Mouse (Mus musculus): ENCODE measurements at regions not wholly inside any gene's neighbourhood (a gene's known extent, or its start where the extent isn't known, plus 50 kb on each side); places are given as distances from the start of the nearest gene placed in this dataset.

GRCm38 (mm10) chr13:81931199-81931598 lies 148.3 kb downstream of the Cetn3 start:
- Histone ChIP-seq H3K27me3 (replicated peaks; ENCODE audit: control insufficient read depth, insufficient read depth, low read length) (no peaks in the 10 kb centered on the region), H3K36me3 (ENCODE audit: control insufficient read depth, insufficient read depth, low read length) (no peaks in the 10 kb centered on the region), H3K27ac (ENCODE audit: insufficient read depth, low read depth, low read length) (no peak overlapping the region), H3K4me1 (ENCODE audit: control insufficient read depth, insufficient read depth, low read length) (no peaks in the 10 kb centered on the region), H3K4me3 (ENCODE audit: insufficient read depth, low read depth, low read length) (no peak overlapping the region)
- 89% methylated on average over 2 of the region's 2 CpGs for WGBS
- no peak for TF ChIP-seq CTCF (conservative IDR thresholded peaks at IDR 0.05; ENCODE audit: insufficient read depth, insufficient read length, low read depth, low read length)
- TF ChIP-seq POLR2A (IDR thresholded peaks at IDR 0.05; ENCODE audit: low read depth, low read length) = no peak
- DNase-seq = no peak

DNA sequence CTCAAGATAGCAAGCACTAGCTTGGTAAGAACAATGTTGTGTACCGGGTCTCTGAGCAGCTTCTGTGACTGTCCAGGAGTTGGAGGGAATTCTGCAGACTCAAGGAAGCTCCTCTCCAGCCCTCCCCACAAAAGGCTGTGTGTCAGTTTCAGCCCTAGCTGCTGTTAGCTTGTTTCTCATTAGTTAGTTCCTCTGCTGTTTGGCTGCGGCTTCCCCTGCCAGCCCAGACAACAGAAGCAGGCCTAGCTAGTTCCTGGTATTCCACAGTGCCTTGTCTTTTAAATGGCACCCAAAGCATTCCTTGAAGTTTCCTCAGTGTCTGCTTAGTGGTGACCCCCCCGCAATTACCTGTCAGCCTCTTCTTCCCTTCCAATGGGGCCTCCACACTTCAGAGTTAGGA lies 154.2 kb downstream of the Cetn3 start:
- Histone ChIP-seq H3K4me1 (ENCODE audit: control insufficient read depth, insufficient read depth, low read length) (no peaks in the 10 kb centered on the region), H3K36me3 (ENCODE audit: control insufficient read depth, insufficient read depth, low read length) (no peaks in the 10 kb centered on the region), H3K4me3 (ENCODE audit: insufficient read depth, low read depth, low read length) (no peak overlapping the region), H3K27me3 (replicated peaks; ENCODE audit: control insufficient read depth, insufficient read depth, low read length) (no peaks in the 10 kb centered on the region), H3K27ac (ENCODE audit: insufficient read depth, low read depth, low read length) (no peak overlapping the region)
- DNase-seq = no peak
- 82% methylated on average over 3 of the region's 3 CpGs for WGBS
- no peak for TF ChIP-seq POLR2A (IDR thresholded peaks at IDR 0.05; ENCODE audit: low read depth, low read length)
- no peak for TF ChIP-seq CTCF (conservative IDR thresholded peaks at IDR 0.05; ENCODE audit: insufficient read depth, insufficient read length, low read depth, low read length)

DNA sequence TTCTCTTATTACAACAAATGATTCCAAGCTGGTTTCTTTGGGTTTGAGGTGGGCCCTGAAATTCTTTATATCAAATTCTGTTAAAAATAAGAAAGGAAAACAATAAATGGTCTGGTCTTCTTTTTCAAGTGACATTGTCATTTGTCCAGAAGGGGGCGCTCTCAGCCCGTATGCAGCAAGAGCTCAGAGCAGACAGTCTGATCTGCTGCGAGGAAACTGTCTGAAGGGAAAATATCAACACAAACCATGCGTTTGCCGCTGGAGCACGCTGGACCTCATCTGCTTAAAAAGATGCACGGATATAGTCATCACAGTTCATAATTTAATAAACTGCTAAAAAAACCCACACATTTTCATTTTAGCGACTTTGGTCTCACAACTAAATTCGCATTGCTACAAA lies 161.2 kb downstream of the Cetn3 start:
- peak; percentile 83 for TF ChIP-seq CTCF (conservative IDR thresholded peaks at IDR 0.05; ENCODE audit: insufficient read depth, insufficient read length, low read depth, low read length)
- TF ChIP-seq POLR2A (IDR thresholded peaks at IDR 0.05; ENCODE audit: low read depth, low read length) = no peak
- peak; percentile 72 for DNase-seq
- Histone ChIP-seq H3K27me3 (replicated peaks; ENCODE audit: control insufficient read depth, insufficient read depth, low read length) (no peaks in the 10 kb centered on the region; the same call in 1 of the 2 replicates), H3K4me1 (ENCODE audit: control insufficient read depth, insufficient read depth, low read length) (no peaks in the 10 kb centered on the region), H3K4me3 (ENCODE audit: insufficient read depth, low read depth, low read length) (no peak overlapping the region), H3K27ac (ENCODE audit: insufficient read depth, low read depth, low read length) (no peak overlapping the region), H3K36me3 (ENCODE audit: control insufficient read depth, insufficient read depth, low read length) (no peaks in the 10 kb centered on the region)
- 13% methylated on average over 9 of the region's 9 CpGs for WGBS

DNA sequence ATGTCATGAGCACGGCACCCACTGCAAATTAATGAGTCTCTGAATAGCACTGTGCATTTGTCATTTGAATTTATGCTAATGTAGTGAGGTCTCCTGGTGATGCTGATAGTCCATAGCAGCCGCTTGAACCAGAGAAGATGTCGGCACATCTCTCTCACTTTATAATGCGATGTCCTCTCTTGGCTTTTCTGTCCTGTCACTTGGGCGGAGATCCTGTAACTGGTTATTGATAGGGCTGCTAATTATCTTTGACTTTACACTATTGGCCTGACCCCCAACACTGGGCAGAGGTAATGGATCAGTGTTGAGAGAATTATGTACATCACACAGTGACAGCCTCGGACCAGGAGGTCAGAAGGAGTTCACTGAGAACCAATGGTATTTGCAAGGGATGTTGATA lies 161.6 kb downstream of the Cetn3 start:
- 55% methylated on average over 6 of the region's 6 CpGs for WGBS
- Histone ChIP-seq H3K27me3 (replicated peaks; ENCODE audit: control insufficient read depth, insufficient read depth, low read length) (no peaks in the 10 kb centered on the region; the same call in 1 of the 2 replicates), H3K4me3 (ENCODE audit: insufficient read depth, low read depth, low read length) (no peak overlapping the region), H3K4me1 (ENCODE audit: control insufficient read depth, insufficient read depth, low read length) (no peaks in the 10 kb centered on the region), H3K27ac (ENCODE audit: insufficient read depth, low read depth, low read length) (no peak overlapping the region), H3K36me3 (ENCODE audit: control insufficient read depth, insufficient read depth, low read length) (no peaks in the 10 kb centered on the region)
- DNase-seq = no peak
- TF ChIP-seq CTCF (conservative IDR thresholded peaks at IDR 0.05; ENCODE audit: insufficient read depth, insufficient read length, low read depth, low read length) = no peak
- TF ChIP-seq POLR2A (IDR thresholded peaks at IDR 0.05; ENCODE audit: low read depth, low read length) = no peak

DNA sequence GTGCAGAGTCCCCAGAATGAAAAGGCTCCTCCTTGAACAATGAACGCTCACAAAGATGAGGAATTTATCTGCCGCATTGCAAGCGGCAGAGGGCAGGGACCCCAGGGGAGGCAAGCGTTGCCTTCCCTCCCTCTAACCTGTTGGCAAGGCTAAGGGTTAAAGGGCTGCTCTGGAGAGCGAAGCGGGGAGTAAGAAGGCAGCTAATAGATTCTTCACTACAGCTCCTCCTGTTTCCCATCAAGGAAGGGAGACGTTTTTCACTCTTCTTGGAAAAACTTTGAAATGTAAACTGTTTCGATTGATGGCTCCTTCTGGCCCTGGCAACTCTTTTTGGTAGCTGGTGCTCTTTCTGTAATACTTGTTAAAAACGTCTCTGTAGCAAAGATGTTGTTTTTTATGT lies 162.9 kb downstream of the Cetn3 start:
- H3K27ac ChIP-seq (ENCODE audit: insufficient read depth, low read depth, low read length) = no peak overlapping the region
- TF ChIP-seq CTCF (conservative IDR thresholded peaks at IDR 0.05; ENCODE audit: insufficient read depth, insufficient read length, low read depth, low read length) (no peak), POLR2A (IDR thresholded peaks at IDR 0.05; ENCODE audit: low read depth, low read length) (no peak)
- 10% methylated on average over 9 of the region's 9 CpGs for WGBS
- DNase-seq = no peak
- H3K4me1 ChIP-seq (ENCODE audit: control insufficient read depth, insufficient read depth, low read length) = no peaks in the 10 kb centered on the region
- H3K27me3 ChIP-seq (replicated peaks; ENCODE audit: control insufficient read depth, insufficient read depth, low read length) = no peaks in the 10 kb centered on the region; the same call in 1 of the 2 replicates
- no peaks in the 10 kb centered on the region for H3K36me3 ChIP-seq (ENCODE audit: control insufficient read depth, insufficient read depth, low read length)
- H3K4me3 ChIP-seq (ENCODE audit: insufficient read depth, low read depth, low read length) = no peak overlapping the region

DNA sequence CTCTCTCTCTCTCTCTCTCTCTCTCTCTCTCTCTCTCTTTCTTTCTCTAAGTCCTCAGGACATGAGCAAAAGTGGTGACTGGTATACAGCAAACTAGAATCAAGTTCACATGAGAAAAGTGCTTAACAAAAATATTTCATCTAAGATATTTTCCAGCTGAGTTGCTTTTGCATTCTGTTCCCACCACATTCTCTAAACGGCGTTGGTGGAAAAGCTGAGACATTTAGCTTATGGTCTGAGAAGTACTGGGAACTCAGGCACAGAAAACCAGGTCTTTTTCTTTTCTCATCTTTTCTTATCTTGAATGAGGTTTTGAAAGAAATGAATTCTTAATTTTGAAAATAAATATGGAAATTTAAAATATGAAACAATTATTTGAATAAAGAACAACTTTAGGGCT lies 182.6 kb downstream of the Cetn3 start:
- H3K4me3 ChIP-seq (ENCODE audit: insufficient read depth, low read depth, low read length) = no peak overlapping the region
- no peak for DNase-seq
- 77% methylated on average over 2 of the region's 2 CpGs for WGBS
- H3K27me3 ChIP-seq (replicated peaks; ENCODE audit: control insufficient read depth, insufficient read depth, low read length) = no peaks in the 10 kb centered on the region; the same call in 1 of the 2 replicates
- TF ChIP-seq POLR2A (IDR thresholded peaks at IDR 0.05; ENCODE audit: low read depth, low read length) = no peak
- TF ChIP-seq CTCF (conservative IDR thresholded peaks at IDR 0.05; ENCODE audit: insufficient read depth, insufficient read length, low read depth, low read length) = no peak
- H3K4me1 ChIP-seq (ENCODE audit: control insufficient read depth, insufficient read depth, low read length) = no peaks in the 10 kb centered on the region
- no peaks in the 10 kb centered on the region for H3K36me3 ChIP-seq (ENCODE audit: control insufficient read depth, insufficient read depth, low read length)
- H3K27ac ChIP-seq (ENCODE audit: insufficient read depth, low read depth, low read length) = no peak overlapping the region

GRCm38 (mm10) chr13:81975878-81976277 lies 193.0 kb downstream of the Cetn3 start:
- WGBS = 64% methylated on average over 2 of the region's 2 CpGs
- no peak for TF ChIP-seq POLR2A (IDR thresholded peaks at IDR 0.05; ENCODE audit: low read depth, low read length)
- no peak for TF ChIP-seq CTCF (conservative IDR thresholded peaks at IDR 0.05; ENCODE audit: insufficient read depth, insufficient read length, low read depth, low read length)

GRCm38 (mm10) chr13:81978003-81978402 lies 195.1 kb downstream of the Cetn3 start:
- Histone ChIP-seq H3K4me1 (ENCODE audit: control insufficient read depth, insufficient read depth, low read length) (no peaks in the 10 kb centered on the region), H3K27me3 (replicated peaks; ENCODE audit: control insufficient read depth, insufficient read depth, low read length) (no peaks in the 10 kb centered on the region), H3K4me3 (ENCODE audit: insufficient read depth, low read depth, low read length) (no peak overlapping the region), H3K27ac (ENCODE audit: insufficient read depth, low read depth, low read length) (no peak overlapping the region), H3K36me3 (ENCODE audit: control insufficient read depth, insufficient read depth, low read length) (no peaks in the 10 kb centered on the region)
- DNase-seq = no peak
- 83% methylated on average over 6 of the region's 6 CpGs for WGBS
- TF ChIP-seq POLR2A (IDR thresholded peaks at IDR 0.05; ENCODE audit: low read depth, low read length) (no peak), CTCF (conservative IDR thresholded peaks at IDR 0.05; ENCODE audit: insufficient read depth, insufficient read length, low read depth, low read length) (no peak)

More at GRCm38 (mm10) chr13:81975878-81976277, 193.0 kb downstream of the Cetn3 start:
- Histone ChIP-seq H3K4me3 (ENCODE audit: insufficient read depth, low read depth, low read length) (no peak overlapping the region), H3K36me3 (ENCODE audit: control insufficient read depth, insufficient read depth, low read length) (no peaks in the 10 kb centered on the region), H3K4me1 (ENCODE audit: control insufficient read depth, insufficient read depth, low read length) (no peaks in the 10 kb centered on the region), H3K27ac (ENCODE audit: insufficient read depth, low read depth, low read length) (no peak overlapping the region), H3K27me3 (replicated peaks; ENCODE audit: control insufficient read depth, insufficient read depth, low read length) (no peaks in the 10 kb centered on the region)
- DNase-seq = no peak

Data from kidney, adult 2 months (tissue).